Mouse (Mus musculus) heart, postnatal 4 days (tissue): ENCODE measurements around the gene Phgdh. TPM values are rescaled to one million over a fixed set of nuclear protein-coding genes. Genes with fewer than 3 reads are reported as not detected.
A peak's percentile ranks its signal among the peaks of the same experiment; 100 is the strongest.

Experiments used
- DNase-seq: peaks from one replicate; pipeline ENCODE4 v3.0.0; 2021
- total RNA-seq, 2 experiments: library from RNA; stranded (reverse); gene quantifications; 2 replicates each; pipeline ENCODE4 v1.2.3; 2021

The Phgdh gene
- total RNA-seq, result 10 to 100 TPM; 11.2 to 13.9 TPM

DNA sequence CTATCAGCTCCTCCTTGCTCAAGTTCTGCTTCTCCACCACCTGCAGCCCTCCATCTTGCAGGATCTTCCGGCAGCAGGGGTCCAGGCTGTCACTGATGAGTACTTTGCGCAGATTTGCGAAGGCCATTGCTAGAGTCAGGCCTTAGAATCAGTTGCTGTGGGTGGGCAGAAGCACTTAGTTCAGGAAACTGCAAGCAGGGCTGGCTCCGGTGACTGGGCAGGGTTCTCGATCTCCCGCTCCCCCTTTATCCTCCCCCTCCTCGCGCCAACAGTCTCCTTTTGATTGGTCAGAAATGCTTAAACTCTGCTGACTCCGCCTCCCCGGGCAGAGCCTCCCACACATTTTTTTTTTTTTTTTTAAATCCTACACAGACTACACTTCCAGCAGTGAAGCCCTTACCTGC is at the start of gene Phgdh:
Gene Phgdh, minus strand, starts transcription at position 285 of the 404 bp plus-strand sequence.
- peak; percentile 64 for DNase-seq

DNA sequence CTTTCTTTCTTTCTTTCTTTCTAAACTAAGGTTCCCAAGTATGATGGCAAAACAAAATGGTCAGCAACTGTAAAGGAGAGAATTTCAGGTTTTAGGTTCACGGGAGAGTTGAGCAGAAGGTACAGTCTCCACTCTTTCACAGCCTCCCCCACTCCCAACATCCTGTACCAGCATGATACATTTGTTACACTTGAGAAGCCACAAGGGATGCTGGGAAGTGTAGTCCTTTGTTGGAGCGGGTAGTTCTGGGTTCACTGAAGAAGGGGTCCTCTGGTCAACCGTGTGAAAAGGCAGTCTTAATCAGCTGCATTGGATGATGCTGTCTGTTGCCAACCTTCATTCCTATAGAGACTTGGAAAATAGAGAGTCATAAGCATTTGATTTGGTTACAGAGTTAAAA is 49.5 kb upstream of the Phgdh start:
- no peak for DNase-seq

DNA sequence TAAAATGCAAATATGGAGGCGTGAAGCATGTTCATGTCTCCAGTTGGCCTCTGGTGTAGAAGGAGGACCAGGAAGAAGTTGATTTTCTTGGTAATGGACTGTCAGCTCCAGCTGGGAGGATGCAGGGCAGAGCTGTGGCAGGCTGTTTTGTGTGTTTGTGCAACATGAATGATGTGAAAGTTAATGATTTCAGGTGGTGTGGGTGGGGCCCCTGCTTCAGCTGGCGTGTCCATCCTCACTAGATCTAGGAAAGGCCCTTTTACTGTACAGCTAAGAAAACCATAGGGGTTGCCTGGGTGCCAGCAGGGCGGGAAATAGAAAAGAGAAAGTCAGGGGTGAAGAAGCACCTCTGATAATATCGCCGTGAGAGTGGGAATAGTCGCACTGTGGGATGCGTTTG is 48.0 kb upstream of the Phgdh start:
- DNase-seq, result no peak

DNA sequence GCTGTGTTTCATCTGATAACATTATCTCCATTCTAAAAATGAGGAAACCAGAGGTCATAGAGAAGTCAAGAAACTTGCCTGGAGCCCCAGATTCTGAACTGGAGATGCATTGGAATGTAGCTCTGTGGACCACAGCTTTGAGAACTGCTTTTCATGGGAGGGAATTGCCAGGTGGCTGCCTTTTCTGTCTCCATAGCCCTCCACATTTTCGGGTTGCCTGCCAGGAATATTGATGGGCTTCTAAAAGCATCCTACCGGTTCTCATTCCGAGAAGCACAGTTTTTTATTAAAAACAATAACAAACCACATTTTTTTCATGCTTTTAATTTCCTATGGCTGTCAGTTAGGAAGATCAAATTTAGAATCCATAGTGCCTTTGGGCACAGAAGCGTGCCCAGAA is 47.3 kb upstream of the Phgdh start:
- no peak for DNase-seq

DNA sequence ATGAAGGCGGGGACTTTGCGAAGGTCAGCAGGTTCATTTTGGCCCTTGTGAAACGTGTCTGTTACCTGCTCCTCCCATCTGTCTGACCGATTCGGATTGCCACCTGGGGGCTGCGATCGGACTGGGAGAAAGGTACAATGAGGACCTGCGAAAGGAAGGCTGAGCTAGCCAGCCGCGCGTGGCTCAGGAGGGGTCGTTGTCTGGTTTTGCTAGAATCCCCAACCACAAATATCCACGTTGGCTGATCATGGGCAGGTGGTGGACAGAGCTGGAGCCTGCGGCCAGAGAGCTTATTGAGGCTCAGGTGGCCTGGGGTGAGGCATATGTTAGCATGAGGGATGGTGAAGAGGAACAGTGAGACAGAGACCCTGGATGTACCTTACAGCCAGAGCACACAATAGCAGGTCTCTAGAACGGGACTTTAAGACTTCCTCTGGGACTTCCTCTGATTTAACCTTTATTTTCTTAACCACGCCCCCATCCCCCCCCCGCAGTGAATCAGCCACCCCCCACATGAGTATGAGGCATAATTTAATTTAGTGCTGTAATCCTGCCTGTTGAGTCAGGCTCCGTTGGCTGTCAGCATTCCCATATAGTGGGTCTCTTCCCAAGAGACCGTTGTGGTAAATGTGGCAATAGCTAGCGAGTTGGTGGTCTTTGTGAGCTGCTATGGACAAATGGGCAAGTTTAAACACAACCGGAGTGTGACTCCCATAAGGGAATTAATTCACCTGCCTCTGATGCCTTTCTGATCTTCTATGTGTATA is 43.4 kb upstream of the Phgdh start:
- no peak for DNase-seq

DNA sequence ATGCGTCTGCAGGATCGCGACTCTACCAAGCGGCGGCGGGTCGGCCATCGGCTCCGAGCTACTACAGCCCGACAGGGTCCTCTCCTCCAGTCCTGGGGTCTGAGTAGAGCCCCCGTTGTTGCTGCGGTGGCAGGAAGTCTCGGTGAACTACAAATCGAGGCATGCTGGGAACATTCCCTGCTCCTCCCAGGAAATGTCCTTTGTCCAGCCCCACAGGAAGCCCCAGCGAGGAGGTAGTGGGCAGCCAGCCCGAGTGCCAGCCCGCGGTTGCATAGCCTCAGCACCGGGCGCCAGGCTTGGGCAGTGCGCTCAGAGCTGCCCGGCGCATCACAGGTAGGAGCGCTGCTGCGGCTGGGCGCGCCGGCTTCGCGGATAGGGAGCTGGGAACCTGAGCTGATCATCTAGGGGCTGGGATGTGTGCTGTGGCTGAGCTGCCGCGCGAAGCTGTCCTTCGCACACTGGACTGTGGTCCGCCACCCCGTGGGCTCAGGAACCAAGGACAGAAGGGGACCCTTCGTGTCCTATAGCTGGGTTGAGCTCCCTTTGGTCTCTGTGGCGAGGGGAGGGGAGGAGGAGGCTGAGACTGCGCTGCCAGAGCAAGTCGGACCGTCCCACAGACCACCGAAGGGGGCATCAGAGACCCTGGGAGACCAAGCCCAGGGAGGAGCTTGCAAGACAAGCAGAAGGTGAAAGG is 42.6 kb upstream of the Phgdh start, which contains the start of gene Zfp697:
Gene Zfp697, plus strand, starts transcription at position 216 of the 694 bp plus-strand sequence.
- peak; percentile 81 for DNase-seq

DNA sequence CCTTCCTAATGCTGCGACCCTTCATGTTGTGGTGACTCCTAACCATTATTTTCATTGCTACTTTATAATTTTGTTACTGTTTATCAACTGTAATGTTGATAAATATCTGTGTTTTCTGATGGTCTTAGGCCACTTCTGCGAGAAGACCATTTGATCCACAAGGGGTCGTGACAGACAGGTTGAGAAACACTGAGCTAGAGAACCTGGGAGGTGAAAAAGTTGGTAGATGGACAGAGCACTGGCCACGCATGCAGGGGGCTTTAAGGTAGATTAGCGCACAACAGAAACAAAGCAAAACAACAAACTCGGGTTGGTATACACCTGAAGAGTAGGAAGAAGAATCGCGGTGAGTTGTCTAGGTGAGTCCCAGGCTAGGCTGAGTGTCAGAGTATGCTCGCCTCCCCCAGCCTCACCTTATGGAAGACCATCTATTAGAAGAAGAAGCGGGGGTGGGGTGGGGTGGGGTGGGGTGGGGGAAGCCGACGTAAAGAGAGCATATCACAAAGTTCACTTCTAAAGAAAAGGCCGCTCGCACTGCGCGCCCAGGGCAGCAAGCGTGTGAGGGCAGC is 42.0 kb upstream of the Phgdh start:
- DNase-seq, result no peak

DNA sequence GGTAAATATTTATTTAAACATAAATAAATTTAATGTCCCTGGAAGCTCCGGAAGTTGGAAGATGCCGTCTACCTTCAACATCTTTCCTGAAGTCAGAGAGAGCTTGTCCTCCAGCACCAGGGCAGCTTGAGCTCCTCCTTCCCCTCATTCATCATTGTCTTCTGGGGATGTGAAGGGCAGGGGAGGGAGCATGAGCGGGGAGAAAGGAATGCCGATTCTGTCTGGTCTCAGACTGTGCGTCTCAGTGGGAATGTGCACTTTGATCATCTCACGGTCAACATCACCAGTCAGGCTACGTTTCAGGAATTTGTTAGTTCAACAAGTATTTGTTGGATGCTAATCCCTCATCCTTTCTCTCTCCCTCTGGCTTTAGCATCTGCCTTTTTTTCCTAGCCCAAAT is 39.4 kb upstream of the Phgdh start:
- no peak for DNase-seq

DNA sequence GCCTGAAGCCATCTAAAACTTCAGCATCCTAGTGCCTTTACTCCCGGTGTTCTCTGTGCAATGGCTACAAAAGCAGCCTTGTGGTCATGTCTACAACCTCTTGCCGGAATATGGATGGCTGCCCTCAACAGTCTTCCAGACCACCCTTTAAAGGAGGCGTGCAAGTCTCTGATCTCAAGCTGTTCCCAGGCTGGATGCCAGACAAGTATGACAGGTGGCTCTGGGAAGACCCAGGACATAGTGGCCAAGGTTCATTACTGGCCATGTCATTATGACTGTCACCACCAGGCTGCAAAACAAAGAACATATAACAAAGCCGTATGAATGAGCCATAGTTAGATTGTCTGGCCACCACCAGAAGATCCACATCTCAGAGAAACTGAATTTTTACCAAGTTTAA is 38.5 kb upstream of the Phgdh start:
- no peak for DNase-seq

DNA sequence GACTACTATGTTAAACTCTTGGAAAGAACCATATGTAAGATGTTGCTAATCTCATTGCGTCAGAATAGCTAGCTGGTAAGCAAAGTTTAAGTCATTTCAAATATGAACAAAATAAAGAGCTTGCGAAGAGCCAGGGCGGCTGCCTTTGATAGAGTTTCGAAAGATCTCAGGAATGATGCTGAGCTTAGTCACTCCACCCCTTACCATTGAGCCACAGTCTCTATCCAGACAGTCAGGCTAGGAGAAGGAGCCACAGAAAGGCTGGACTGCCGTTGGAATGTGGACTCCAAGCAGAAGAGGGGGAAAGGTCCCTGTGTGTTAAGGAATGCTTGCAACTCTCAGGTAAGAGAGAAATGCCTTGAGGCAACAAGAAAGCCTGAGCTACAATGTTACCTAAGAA is 35.2 kb upstream of the Phgdh start:
- no peak for DNase-seq

DNA sequence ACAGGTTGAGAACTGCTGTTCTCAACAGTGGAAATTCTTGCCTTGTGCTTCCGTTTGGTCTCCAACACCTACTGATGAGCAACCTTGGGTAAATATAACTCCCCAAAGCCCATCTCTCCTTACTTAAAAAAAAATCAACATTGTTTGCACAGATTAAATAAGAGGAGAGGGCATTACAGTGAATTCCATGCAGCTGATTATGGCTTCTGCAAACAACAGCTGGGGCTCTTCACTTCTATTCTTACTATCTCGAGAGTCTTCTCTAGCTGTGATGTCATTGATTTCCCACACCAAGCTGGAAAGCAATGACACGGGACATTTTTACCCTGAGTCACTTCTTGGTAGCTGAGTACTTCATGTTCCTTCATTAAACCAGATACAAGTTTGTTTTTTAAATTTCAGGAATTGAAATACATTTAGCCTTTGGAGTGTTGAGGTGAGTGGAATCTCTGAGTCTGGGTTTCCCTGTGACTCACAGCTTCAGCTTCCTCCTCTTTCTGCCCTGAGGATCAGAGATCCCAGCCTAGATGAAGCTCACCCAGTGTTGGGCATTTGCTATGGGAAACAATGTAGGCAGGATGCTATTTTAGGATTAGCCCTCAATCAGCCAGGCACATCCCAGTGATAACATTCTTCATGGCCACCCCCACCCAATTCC is 34.4 kb upstream of the Phgdh start:
- DNase-seq, result no peak

DNA sequence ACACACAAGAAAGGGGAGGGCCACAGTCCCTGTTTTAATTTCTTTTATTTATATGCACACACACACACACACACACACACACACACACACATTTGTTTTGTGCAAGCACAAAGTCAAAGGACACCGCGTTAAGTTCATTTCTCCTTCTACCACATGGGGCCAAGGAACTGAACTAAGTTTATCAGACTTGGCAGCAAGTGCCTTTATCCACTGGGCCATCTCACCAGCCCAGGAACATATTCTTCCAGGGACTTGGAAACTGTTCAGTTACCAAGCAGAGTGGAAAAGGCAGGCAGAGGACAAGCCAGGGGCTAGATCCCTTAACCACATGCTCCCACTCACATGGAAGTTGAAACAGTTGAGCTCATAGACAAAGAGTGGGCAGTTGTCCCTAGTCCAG is 29.0 kb upstream of the Phgdh start:
- DNase-seq, result no peak

DNA sequence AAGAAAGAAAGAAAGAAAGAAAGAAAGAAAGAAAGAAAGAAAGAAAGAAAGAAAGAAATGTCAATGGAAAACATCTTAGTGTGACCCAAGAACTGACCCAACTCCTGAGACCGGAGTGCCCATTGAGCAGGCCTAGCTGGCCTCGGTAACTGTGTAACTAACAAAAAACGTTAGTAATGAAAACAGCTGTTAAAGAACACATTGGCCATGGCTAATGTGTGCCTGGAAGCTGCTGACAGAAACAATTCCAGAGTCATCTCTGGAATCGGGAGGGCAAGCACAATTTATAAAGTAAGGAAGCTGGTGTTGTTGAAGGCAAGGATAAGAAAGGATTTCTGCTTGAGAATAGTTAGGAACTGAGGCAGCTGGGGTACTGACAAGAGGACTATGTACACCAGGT is 28.5 kb upstream of the Phgdh start:
- no peak for DNase-seq

DNA sequence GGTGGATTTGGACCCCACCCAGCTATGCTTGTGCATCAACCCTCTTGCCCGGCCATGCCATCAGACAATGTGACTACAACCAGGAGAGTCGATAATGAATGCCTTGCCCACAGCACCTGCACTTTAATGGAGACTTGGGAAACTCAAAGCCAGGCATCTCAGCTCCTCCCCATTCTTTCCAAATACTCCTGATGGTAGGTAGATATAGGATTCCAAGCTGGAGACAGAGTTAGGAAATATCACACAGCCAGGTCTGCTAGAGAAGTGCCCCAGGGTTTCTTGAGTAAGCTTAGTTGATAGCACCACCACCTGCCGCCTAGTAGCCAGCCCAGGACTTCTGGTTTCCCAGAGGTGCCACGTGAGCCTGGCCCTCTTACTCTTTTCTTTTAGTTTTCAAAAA is 27.0 kb upstream of the Phgdh start:
- no peak for DNase-seq

DNA sequence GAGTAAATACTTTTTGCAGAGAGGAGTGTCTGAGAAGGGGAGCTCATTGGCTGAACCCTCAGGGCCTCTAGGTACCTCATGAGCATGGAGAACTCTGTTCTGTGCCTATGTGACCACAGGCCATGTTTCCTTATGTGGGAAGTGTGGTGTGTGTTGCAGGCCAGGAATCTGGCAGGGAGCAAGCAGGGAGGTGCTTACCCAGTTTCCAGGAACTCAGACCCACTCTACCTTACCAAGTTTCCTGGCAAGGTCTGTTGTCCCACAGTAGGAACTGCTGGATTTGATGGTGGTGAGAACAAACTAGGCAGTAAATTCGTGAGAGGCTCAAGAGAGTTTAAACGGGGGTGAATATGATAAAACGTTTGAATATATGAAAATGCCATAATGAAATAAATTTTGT is 26.3 kb upstream of the Phgdh start:
- no peak for DNase-seq

DNA sequence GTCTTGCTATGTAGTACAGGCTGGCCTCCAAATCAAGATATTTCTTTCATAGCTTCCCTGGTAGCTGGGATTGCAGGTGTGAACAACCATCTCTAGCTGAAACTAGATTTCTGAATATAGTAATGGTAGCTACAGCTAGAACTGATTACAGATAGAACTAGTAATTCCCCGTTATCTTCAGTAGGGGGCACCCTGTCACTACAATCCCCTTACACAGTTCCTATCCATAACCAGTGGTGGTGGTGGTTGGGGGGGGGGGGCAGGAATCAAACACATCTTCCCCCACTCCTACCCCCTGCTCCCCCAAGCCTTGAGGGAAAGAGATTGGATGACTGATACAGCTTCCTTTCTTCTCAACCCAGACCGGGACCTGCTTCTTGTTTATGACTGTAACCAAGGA is 23.0 kb upstream of the Phgdh start:
- peak; percentile 19 for DNase-seq

DNA sequence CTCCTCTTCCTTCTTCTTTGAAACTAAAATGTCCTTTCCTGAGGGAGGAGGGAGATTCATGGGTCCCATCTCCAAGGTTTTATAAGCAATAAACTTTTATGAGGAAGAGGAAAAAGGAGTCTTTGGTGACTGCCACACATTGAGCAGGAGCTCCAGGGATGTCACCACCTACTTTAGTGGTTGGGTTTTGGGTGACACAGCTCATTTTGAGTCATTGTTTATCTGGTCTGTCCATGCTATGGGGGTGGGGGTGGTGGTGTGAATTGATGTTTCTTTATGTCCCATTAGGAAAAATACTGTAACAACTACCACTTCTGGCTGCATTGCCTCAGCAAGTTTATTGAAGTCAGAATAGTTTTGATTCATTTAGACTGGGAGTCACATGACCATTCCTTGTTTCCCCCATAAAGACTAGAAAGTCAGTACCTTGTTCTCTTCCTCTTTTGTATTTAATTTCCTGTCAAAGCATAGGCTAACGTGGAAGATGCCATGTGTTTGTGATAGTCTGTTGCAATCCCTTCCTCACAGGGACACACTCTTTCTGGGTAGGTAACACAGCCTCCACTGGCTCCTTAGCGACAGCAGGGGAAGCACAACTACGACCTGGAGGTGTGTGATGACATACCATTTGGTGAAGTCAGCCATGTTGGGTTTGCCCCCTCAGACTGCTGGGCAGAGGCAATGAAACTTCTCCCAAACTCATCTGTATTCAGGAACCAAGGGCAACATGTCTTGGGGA is 17.0 kb upstream of the Phgdh start:
- DNase-seq, result no peak

DNA sequence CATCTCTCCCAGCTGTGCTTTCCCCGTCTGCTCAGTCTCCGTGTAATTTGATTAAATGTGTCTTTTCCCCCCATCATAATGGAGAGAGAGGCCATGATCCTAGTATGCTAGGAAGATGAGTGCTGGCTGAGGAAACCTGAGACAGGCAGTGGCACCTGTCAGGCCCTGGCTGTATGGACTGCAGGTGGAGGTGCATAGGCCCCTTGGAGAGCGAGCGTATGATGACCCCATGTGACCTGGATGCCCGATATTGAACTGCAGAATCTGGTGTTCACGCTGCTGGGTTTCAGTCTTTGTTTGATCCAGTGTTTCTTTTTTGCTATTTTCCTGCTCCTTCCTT is 16.2 kb upstream of the Phgdh start:
- DNase-seq, result no peak

DNA sequence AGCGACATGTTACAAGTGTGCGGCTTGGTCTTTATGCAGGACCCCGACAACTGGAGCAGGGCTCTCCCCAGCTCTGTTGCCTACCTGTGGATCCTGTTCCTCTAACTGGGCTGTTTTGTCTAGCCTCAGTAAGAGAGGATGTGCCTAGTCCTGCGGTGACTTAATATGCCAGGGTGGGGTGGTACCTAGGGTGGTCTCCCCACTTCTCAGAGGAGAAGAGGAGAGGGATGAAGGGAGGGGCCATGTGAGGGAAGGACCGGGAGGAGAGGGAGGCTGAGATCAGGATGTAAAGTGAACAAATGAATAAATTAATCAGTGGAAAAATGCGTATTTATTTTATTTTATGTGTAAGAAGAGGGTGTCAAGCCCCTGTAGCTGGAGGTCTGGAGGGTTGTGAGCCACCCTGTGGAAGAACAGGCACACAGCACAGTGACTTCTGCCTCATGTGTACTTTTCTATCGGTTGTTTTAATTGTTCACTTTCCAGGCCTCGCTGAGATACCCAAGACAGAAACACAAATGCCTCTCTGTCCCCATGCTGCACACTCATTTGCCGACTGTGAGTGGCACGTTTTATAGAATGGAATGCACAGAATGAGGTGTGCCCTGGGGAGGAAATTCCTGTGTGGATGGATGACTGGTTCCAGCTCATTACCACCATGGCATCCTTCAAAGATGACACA is 15.7 kb upstream of the Phgdh start:
- DNase-seq, result no peak

DNA sequence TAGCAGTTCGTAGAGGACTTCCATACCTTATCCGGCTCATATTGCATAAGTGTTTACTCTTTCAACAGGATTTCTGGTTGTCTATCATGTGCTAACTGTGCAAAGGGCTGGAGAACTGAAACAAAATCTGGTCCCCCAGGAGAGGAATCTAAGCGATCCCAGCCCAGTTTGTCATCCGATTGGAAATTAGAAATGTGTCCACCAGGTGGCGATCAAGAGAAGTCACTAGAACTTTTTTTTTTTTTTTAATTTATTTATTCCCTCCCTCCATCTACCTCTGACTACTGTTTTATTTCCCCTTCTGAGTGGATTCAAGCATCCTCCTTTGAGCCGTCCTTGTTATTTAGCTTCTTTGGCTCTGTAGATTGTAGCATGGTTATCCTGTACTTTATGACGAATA is 14.1 kb upstream of the Phgdh start:
- peak; percentile 83 for DNase-seq

DNA sequence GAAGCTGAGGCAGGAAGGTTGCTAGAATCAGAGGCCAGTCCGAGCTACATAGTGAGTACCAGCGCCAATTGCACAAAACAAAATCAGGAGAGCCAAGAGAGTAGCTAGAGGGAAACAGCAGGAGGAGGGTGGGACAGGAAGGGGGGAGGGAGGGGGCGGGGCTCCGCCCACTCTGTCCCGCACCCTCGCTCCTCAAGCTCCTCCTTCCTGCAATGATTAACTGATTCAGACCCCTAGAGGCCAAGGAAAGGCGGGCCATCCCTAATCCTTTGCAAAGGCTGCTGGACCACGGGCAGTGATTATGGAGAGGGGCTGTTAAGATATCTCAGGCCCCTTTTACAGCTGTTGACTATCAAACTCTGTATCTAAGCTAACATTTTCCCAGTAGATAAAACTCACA is 8.9 kb upstream of the Phgdh start:
- DNase-seq, result no peak

DNA sequence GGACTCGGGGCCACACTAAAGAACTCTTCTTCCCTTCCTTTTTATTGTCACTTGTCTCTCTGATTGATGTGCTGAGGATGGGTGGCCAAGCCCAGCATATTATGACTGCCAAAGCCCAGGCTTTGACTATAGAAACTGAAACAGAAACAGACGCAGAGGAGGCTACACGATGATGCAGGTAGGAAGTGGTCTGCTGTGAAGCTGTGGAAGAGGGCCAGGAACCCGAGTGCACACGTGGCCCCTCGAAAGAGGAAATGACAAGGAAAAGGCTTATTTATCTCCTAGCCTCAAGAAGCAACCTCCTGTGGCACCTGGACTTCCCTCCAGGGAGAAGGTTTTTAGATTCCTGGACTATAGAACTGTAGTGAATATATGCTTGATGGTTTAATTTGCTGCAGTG is 8.3 kb upstream of the Phgdh start:
- DNase-seq, result no peak
